Mouse (Mus musculus): ENCODE data around the gene F5. TPM values are rescaled to one million over a fixed set of nuclear protein-coding genes. Genes with fewer than 3 reads are reported as not detected.

Gene F5
- polyA plus RNA-seq, 1 experiment = not detected

DNA sequence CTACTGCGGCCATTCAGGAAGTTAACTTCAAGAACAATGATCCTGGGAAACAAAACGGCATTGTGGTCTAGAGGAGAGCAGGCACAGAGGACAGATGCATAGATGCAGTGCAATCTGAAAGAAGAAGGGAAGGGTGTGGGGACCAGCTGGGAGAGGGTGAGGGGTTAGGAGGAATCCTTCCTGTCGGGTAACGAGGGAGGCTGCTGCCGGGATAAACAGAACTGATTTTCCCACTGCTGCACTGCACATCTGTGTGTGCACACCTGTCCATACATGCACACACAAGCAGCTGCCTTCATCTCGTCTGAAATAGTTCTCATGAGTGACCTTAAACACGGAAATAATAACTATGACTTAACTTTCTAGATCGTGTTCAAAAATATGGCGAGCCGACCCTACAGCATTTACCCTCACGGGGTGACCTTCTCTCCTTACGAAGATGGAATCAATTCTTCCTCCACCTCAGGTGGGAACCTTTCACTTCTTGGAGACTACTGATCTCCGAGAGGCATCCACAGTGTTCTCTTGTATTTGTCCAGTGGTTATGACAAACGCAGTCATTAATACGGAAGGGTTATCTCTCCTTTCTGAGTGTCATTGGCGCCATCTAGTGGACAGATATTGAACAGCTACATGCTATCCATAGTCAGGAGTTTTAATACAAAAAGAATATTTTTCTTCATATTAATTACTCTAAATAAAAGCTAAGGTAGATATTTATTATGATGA lies 32.7 kb downstream of the F5 start:
- Histone ChIP-seq H3K4me3 (ENCODE audit: insufficient read depth, low read length) (0 out of 2 replicates have a peak overlapping the region, but pooled peaks have one; percentile 22), H3K4me1 (ENCODE audit: control insufficient read depth, insufficient read depth, low read length) (no peaks in the 10 kb centered on the region), H3K27ac (ENCODE audit: insufficient read depth, low read length) (no peak overlapping the region)
- TF ChIP-seq POLR2A (IDR thresholded peaks at IDR 0.05; ENCODE audit: low read depth, low read length) = no peak
- TF ChIP-seq CTCF (IDR thresholded peaks at IDR 0.05; ENCODE audit: borderline replicate concordance, insufficient read depth, low read length) = no peak

DNA sequence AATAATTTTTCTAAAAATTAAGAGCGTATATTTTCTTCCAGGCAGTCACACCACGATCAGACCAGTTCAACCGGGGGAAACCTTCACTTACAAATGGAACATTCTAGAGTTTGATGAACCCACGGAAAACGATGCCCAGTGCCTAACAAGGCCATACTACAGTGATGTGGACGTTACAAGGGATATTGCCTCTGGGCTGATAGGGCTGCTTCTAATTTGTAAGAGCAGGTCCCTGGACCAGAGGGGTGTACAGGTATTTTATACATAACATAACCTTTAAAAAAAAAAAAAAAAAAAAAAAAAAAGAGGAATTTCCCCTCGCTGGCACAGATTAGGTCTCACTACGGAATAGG lies 33.2 kb downstream of the F5 start:
- TF ChIP-seq CTCF (IDR thresholded peaks at IDR 0.05; ENCODE audit: borderline replicate concordance, insufficient read depth, low read length) (no peak), POLR2A (IDR thresholded peaks at IDR 0.05; ENCODE audit: low read depth, low read length) (no peak)
- H3K4me3 ChIP-seq (ENCODE audit: insufficient read depth, low read length) = no peak overlapping the region
- H3K27ac ChIP-seq (ENCODE audit: insufficient read depth, low read length) = no peak overlapping the region
- no peaks in the 10 kb centered on the region for H3K4me1 ChIP-seq (ENCODE audit: control insufficient read depth, insufficient read depth, low read length)

DNA sequence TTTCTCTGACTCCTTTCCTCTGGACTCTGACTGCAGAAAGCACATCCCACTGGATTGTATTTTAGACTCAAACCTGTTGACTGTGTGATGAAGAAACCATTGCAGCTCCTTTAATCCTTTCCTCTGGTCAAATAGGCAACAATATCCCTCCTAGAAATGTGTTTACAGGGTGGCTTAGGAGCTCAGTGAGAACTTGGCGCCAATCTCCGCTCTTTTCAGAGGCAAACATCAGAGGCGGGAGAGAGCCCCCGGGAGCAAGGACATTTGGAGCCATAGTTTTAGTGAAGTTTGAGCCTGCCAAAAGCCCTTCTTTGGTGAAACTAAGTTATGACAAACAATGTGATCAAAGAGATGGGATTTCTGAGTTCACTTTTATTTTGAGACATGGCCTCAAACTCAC lies 33.7 kb downstream of the F5 start:
- Histone ChIP-seq H3K4me3 (ENCODE audit: insufficient read depth, low read length) (no peak overlapping the region), H3K4me1 (ENCODE audit: control insufficient read depth, insufficient read depth, low read length) (no peaks in the 10 kb centered on the region), H3K27ac (ENCODE audit: insufficient read depth, low read length) (no peak overlapping the region)
- TF ChIP-seq CTCF (IDR thresholded peaks at IDR 0.05; ENCODE audit: borderline replicate concordance, insufficient read depth, low read length) = no peak

- Histone ChIP-seq H3K4me1 (ENCODE audit: control insufficient read depth, insufficient read depth, low read length) (no peaks in the 10 kb centered on the region), H3K4me3 (ENCODE audit: insufficient read depth, low read length) (no peak overlapping the region), H3K27ac (ENCODE audit: insufficient read depth, low read length) (no peak overlapping the region)
- TF ChIP-seq POLR2A (IDR thresholded peaks at IDR 0.05; ENCODE audit: low read depth, low read length) (no peak), CTCF (IDR thresholded peaks at IDR 0.05; ENCODE audit: borderline replicate concordance, insufficient read depth, low read length) (no peak)
Measured at GRCm38 (mm10) chr1:164187002-164187560, 35.4 kb downstream of the F5 start.

- TF ChIP-seq POLR2A (IDR thresholded peaks at IDR 0.05; ENCODE audit: low read depth, low read length) = no peak
- TF ChIP-seq CTCF (IDR thresholded peaks at IDR 0.05; ENCODE audit: borderline replicate concordance, insufficient read depth, low read length) = no peak
- Histone ChIP-seq H3K27ac (ENCODE audit: insufficient read depth, low read length) (no peak overlapping the region), H3K4me1 (ENCODE audit: control insufficient read depth, insufficient read depth, low read length) (no peaks in the 10 kb centered on the region), H3K4me3 (ENCODE audit: insufficient read depth, low read length) (no peak overlapping the region)
Measured at GRCm38 (mm10) chr1:164199551-164199950, 47.9 kb downstream of the F5 start.

DNA sequence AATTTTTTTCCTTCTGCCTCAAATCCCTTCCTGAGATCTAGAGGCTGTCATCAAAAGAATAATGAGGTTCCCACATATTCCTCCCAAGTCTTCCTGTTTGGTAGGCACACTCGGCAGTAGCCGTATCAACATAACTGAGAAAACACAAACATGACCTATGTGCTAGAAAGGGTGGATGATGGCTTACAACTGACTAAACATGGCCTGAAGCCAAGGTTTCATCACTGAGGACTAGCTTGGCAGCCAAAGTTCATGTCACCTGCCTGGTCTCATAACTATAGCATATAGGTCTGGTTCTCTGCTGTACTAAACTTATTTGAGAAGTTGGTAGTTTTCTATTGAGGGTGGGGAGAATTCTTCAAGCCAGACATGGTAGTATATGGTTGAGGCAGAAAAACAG lies 56.8 kb downstream of the F5 start:
- no peak overlapping the region for H3K27ac ChIP-seq (ENCODE audit: insufficient read depth, low read length)
- TF ChIP-seq POLR2A (IDR thresholded peaks at IDR 0.05; ENCODE audit: low read depth, low read length) = no peak
- no peak for TF ChIP-seq CTCF (IDR thresholded peaks at IDR 0.05; ENCODE audit: borderline replicate concordance, insufficient read depth, low read length)
- no peaks in the 10 kb centered on the region for H3K4me1 ChIP-seq (ENCODE audit: control insufficient read depth, insufficient read depth, low read length)
- no peak overlapping the region for H3K4me3 ChIP-seq (ENCODE audit: insufficient read depth, low read length)

GRCm38 (mm10) chr1:164210899-164211298 lies 59.3 kb downstream of the F5 start:
- Histone ChIP-seq H3K4me3 (ENCODE audit: insufficient read depth, low read length) (no peak overlapping the region), H3K27ac (ENCODE audit: insufficient read depth, low read length) (no peak overlapping the region), H3K4me1 (ENCODE audit: control insufficient read depth, insufficient read depth, low read length) (no peaks in the 10 kb centered on the region)
- TF ChIP-seq CTCF (IDR thresholded peaks at IDR 0.05; ENCODE audit: borderline replicate concordance, insufficient read depth, low read length) = no peak

GRCm38 (mm10) chr1:164212686-164213085 lies 61.0 kb downstream of the F5 start:
- no peak overlapping the region for H3K27ac ChIP-seq (ENCODE audit: insufficient read depth, low read length)
- no peak overlapping the region for H3K4me3 ChIP-seq (ENCODE audit: insufficient read depth, low read length)
- TF ChIP-seq POLR2A (IDR thresholded peaks at IDR 0.05; ENCODE audit: low read depth, low read length) (no peak), CTCF (IDR thresholded peaks at IDR 0.05; ENCODE audit: borderline replicate concordance, insufficient read depth, low read length) (no peak)
- H3K4me1 ChIP-seq (ENCODE audit: control insufficient read depth, insufficient read depth, low read length) = no peaks in the 10 kb centered on the region

- TF ChIP-seq POLR2A (IDR thresholded peaks at IDR 0.05; ENCODE audit: low read depth, low read length) = no peak
- TF ChIP-seq CTCF (IDR thresholded peaks at IDR 0.05; ENCODE audit: borderline replicate concordance, insufficient read depth, low read length) = no peak
- Histone ChIP-seq H3K27ac (ENCODE audit: insufficient read depth, low read length) (no peak overlapping the region), H3K4me1 (ENCODE audit: control insufficient read depth, insufficient read depth, low read length) (no peaks in the 10 kb centered on the region), H3K4me3 (ENCODE audit: insufficient read depth, low read length) (no peak overlapping the region)
Measured at GRCm38 (mm10) chr1:164214190-164214589, 62.6 kb downstream of the F5 start.

- H3K4me3 ChIP-seq (ENCODE audit: insufficient read depth, low read length) = no peak overlapping the region
- TF ChIP-seq POLR2A (IDR thresholded peaks at IDR 0.05; ENCODE audit: low read depth, low read length) (no peak), CTCF (IDR thresholded peaks at IDR 0.05; ENCODE audit: borderline replicate concordance, insufficient read depth, low read length) (no peak)
- H3K27ac ChIP-seq (ENCODE audit: insufficient read depth, low read length) = no peak overlapping the region
- H3K4me1 ChIP-seq (ENCODE audit: control insufficient read depth, insufficient read depth, low read length) = no peaks in the 10 kb centered on the region
Measured at GRCm38 (mm10) chr1:164215097-164215496, 63.5 kb downstream of the F5 start.
